Mouse (Mus musculus): ENCODE measurements around the gene Lpp. TPM values are rescaled to one million over a fixed set of nuclear protein-coding genes. Genes with fewer than 3 reads are reported as not detected.

Lpp gene
- polyA plus RNA-seq, 1 experiment from 2014 or later, result 17.1 TPM

GRCm38 (mm10) chr16:25041165-25041564 lies 647.9 kb downstream of the Lpp start:
- DNase-seq (ENCODE audit: low spot score), result no peak

- DNase-seq (ENCODE audit: low spot score), result no peak
Measured at GRCm38 (mm10) chr16:25041855-25042529, 648.7 kb downstream of the Lpp start.

MicroRNAs encoded within 50 kb of the gene (microRNA counts, 519-probe panel; counts per million panel counts)
- 5,397 counts per million, percentile 87 among the panel's probes with 10 or more counts for microRNA mmu-miR-28

Small RNA genes within 50 kb of the gene (microRNA-seq; reads per million reads assigned to microRNA genes)
- 869 reads per million, percentile 70 among the genes with 10 or more reads in this experiment for gene Mir28a (ENCODE audit: borderline number of aligned reads)
